Mouse (Mus musculus) E14TG2a.4 (cell line): ENCODE data around the gene Klhdc8b.

ENCODE experiments used
- CTCF ChIP-seq: conservative IDR thresholded peaks from 2 replicates; pipeline ENCODE4 v1.5.1; 2014; ENCODE audit warnings: low read length
- NANOG ChIP-seq: IDR thresholded peaks from 2 replicates; pipeline ENCODE4 v1.6.1; 2014; ENCODE audit warnings: borderline replicate concordance, low read length, mixed read lengths
- POU5F1 ChIP-seq: IDR thresholded peaks from 2 replicates; pipeline ENCODE4 v1.6.1; 2014; ENCODE audit warnings: low read length, borderline replicate concordance

DNA sequence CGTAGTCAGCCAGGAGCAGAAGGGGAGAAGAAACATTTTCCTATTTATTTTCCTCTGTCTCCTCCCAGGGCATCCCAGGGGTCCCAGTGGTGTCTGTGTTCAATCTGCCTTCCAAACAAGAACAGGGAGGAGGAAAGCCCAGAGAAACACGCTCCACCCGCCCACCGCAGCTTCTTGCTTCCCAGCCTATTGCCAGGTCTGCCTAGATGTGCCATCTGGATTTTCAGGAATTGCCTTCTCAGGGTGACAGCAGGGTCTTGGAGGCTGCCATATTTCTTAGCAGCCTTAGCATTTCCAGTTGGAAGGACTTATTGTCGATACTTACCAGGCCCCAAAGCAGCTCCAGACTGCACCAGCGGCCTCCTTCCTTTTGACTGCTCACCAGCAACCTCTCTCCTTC, 22.2 kb downstream of the Klhdc8b start:
- TF ChIP-seq CTCF (no peak), POU5F1 (no peak), NANOG (no peak)
